Mouse (Mus musculus): ENCODE data around the gene Btbd9. TPM values are rescaled to one million over a fixed set of nuclear protein-coding genes. Genes with fewer than 3 reads are reported as not detected.

The Btbd9 gene
- polyA plus RNA-seq, 1 experiment from 2014 or later, result 41.1 TPM

DNA sequence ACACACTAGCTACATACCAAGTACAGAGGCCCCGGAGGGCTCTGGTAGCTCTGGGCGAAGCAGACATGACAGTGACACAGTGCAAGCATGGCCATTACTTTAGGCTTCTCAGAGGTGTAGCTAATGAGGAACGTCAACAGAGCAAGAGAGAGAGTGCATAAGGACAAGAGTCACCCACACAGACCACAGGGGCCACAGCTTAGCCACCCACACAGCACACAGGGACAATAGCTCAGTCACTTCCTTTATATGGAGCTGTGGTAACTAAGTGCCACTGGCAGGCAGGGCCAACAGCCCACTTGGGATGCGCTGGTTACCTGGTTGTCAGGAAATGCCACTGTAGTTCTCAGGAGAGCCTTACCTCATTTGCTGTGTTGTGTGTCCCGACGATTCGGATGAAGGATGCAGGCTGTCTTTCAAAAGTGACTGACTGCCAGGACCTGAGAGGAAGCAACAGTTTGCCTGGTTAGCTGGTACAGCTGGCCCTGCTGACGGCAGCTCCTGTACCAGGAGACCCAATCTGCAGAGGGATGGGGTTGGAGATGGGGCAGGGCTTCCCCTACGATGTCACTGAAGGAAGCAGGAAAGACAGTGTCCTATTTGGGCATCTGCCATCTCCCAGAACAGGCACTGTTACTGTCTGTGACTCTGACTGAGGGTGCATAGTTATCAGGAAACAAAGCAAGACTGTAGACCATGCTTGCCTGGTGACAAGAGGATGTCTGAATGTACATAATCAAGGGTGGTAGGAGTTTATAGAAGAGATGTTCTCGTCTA, 347.7 kb downstream of the Btbd9 start:
- peaks cover 10% of the 10 kb centered on the region for H3K4me1 ChIP-seq (ENCODE audit: control insufficient read depth, insufficient read depth, low read length)
- no peak for ATAC-seq (ENCODE audit: insufficient number of reproducible peaks, low FRiP score, low TSS enrichment, low read depth)
- 90% methylated on average over 10 of the region's 10 CpGs for WGBS

DNA sequence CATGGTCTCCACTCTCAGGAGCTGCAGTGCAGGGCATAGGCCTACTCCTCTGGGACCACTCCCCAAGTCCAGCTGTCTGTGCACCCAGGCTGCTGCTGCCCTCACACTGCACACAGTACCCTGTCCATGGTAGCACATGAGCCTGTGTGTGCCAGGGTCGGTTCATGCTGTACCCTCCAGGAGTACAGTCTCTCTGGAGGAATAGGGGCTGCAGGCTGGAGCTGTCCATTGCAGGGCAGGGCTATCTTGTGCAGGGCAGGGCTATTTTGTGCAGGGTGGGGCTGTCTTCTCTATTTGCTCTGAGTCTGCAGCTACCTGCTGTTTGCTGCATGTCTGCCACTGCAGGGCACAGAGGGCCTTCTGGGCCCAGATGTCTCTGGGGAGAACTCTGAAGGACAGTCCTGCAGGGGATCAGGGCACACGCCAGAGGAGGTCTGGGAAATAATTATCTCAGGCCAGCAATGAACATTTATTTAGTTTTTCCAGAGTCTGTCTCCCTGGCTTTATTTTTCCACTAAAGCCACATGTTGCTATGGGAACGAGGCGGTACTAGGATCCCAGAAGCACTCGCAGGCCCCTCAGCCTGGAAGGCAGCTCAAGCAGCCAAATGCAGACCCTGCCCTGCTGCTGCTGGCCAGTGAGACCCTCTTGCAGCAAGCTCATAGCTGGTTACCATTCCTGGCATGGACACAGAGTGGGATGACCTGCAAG, 351.1 kb downstream of the Btbd9 start:
- Histone ChIP-seq H3K9me3 (ENCODE audit: control insufficient read depth, low read length) (no peaks in the 10 kb centered on the region), H3K4me2 (ENCODE audit: low read depth, severe bottlenecking) (no peak overlapping the region), H3K9ac (ENCODE audit: low read length) (no peak overlapping the region), H3K27me3 (ENCODE audit: control insufficient read depth, insufficient read depth, low read length) (no peaks in the 10 kb centered on the region), H3K36me3 (ENCODE audit: control insufficient read depth, insufficient read depth, low read length) (no peaks in the 10 kb centered on the region), H3K4me3 (ENCODE audit: low read depth, low read length) (no peak overlapping the region), H3K4me1 (ENCODE audit: control insufficient read depth, insufficient read depth, low read length) (peaks cover 13% of the 10 kb centered on the region), H3K27ac (replicated peaks; ENCODE audit: low read depth, low read length) (no peak overlapping the region)
- WGBS, result 61% methylated on average over 5 of the region's 5 CpGs
- ATAC-seq (ENCODE audit: insufficient number of reproducible peaks, low FRiP score, low TSS enrichment, low read depth) (no peak), DNase-seq (ENCODE audit: low spot score) (no peak)

More for the DNA sequence above, 347.7 kb downstream of the Btbd9 start:
- DNase-seq (ENCODE audit: low spot score), result no peak
- no peak overlapping the region for H3K4me3 ChIP-seq (ENCODE audit: low read depth, low read length)
- H3K9me3 ChIP-seq (ENCODE audit: control insufficient read depth, low read length), result no peaks in the 10 kb centered on the region
- H3K27ac ChIP-seq (replicated peaks; ENCODE audit: low read depth, low read length), result no peak overlapping the region
- no peak overlapping the region for H3K9ac ChIP-seq (ENCODE audit: low read length)
- H3K4me2 ChIP-seq (ENCODE audit: low read depth, severe bottlenecking), result no peak overlapping the region
- no peaks in the 10 kb centered on the region for H3K27me3 ChIP-seq (ENCODE audit: control insufficient read depth, insufficient read depth, low read length)
- no peaks in the 10 kb centered on the region for H3K36me3 ChIP-seq (ENCODE audit: control insufficient read depth, insufficient read depth, low read length)

GRCm38 (mm10) chr17:30222837-30223236, 353.5 kb downstream of the Btbd9 start:
- Histone ChIP-seq H3K36me3 (ENCODE audit: control insufficient read depth, insufficient read depth, low read length) (peaks cover 5% of the 10 kb centered on the region; the same call in 1 of the 2 replicates), H3K4me2 (ENCODE audit: low read depth, severe bottlenecking) (no peak overlapping the region), H3K4me3 (ENCODE audit: low read depth, low read length) (no peak overlapping the region), H3K27ac (replicated peaks; ENCODE audit: low read depth, low read length) (no peak overlapping the region), H3K4me1 (ENCODE audit: control insufficient read depth, insufficient read depth, low read length) (peaks cover 13% of the 10 kb centered on the region), H3K9ac (ENCODE audit: low read length) (no peak overlapping the region), H3K9me3 (ENCODE audit: control insufficient read depth, low read length) (no peaks in the 10 kb centered on the region), H3K27me3 (ENCODE audit: control insufficient read depth, insufficient read depth, low read length) (no peaks in the 10 kb centered on the region)
- ATAC-seq (ENCODE audit: insufficient number of reproducible peaks, low FRiP score, low TSS enrichment, low read depth) (no peak), DNase-seq (ENCODE audit: low spot score) (no peak)
- WGBS, result 76% methylated on average over 12 of the region's 12 CpGs

DNA sequence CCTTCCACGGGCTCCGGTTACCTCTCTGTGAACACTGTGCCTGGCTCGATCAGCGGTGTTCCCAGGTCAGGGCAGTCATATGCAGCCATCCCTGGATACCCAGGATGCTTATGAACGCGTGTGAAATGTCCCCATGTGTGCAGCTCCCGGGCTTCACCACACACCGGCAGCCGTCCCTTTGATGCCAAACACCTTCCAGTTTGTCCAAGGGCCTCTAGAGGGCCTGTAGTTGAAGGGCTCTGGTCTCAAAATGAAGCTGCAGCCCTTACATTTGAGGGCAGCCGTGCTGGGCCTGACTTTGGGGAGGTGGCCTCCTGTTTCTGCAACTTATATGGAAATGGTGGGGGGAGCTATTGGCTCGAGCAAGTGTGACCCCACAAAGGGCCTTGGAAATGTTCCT, 353.9 kb downstream of the Btbd9 start:
- WGBS, result 68% methylated on average over 11 of the region's 11 CpGs
- H3K4me3 ChIP-seq (ENCODE audit: low read depth, low read length), result no peak overlapping the region
- no peak for ATAC-seq (ENCODE audit: insufficient number of reproducible peaks, low FRiP score, low TSS enrichment, low read depth)
- no peak overlapping the region for H3K4me2 ChIP-seq (ENCODE audit: low read depth, severe bottlenecking)
- no peaks in the 10 kb centered on the region for H3K9me3 ChIP-seq (ENCODE audit: control insufficient read depth, low read length)
- no peak overlapping the region for H3K9ac ChIP-seq (ENCODE audit: low read length)
- peaks cover 13% of the 10 kb centered on the region for H3K4me1 ChIP-seq (ENCODE audit: control insufficient read depth, insufficient read depth, low read length)
- no peak for DNase-seq (ENCODE audit: low spot score)
- H3K27me3 ChIP-seq (ENCODE audit: control insufficient read depth, insufficient read depth, low read length), result no peaks in the 10 kb centered on the region
- peaks cover 5% of the 10 kb centered on the region; the same call in 1 of the 2 replicates for H3K36me3 ChIP-seq (ENCODE audit: control insufficient read depth, insufficient read depth, low read length)
- no peak overlapping the region for H3K27ac ChIP-seq (replicated peaks; ENCODE audit: low read depth, low read length)

GRCm38 (mm10) chr17:30221677-30222076, 354.6 kb downstream of the Btbd9 start:
- Histone ChIP-seq H3K4me2 (ENCODE audit: low read depth, severe bottlenecking) (no peak overlapping the region), H3K27me3 (ENCODE audit: control insufficient read depth, insufficient read depth, low read length) (no peaks in the 10 kb centered on the region), H3K9me3 (ENCODE audit: control insufficient read depth, low read length) (no peaks in the 10 kb centered on the region), H3K4me1 (ENCODE audit: control insufficient read depth, insufficient read depth, low read length) (peaks cover 13% of the 10 kb centered on the region), H3K27ac (replicated peaks; ENCODE audit: low read depth, low read length) (peak overlapping the region; percentile 21; the same call in 1 of the 2 replicates), H3K36me3 (ENCODE audit: control insufficient read depth, insufficient read depth, low read length) (peaks cover 5% of the 10 kb centered on the region; the same call in 1 of the 2 replicates), H3K4me3 (ENCODE audit: low read depth, low read length) (no peak overlapping the region), H3K9ac (ENCODE audit: low read length) (no peak overlapping the region)
- ATAC-seq (ENCODE audit: insufficient number of reproducible peaks, low FRiP score, low TSS enrichment, low read depth), result no peak
- 82% methylated on average over 14 of the region's 14 CpGs for WGBS
- DNase-seq (ENCODE audit: low spot score), result no peak

DNA sequence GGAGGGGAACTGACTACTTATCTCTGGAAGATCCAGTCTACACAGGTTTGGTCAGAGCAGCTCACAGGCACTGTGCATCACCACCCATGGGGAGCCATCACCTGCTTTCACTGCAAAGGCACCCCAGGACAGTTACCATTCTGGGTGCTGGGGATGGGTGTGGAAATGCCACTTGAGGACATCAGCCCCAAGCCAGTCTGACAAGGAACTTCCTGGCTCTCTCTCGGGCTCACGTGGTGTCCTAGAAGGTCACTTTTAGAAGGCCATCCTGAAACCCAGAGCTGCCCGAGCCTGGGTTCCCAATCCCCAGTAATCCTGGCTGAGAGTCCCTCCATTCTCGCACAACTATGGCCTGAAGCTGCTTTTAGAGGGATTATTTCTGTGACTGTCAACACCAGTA, 360.5 kb downstream of the Btbd9 start:
- Histone ChIP-seq H3K27me3 (ENCODE audit: control insufficient read depth, insufficient read depth, low read length) (no peaks in the 10 kb centered on the region), H3K4me3 (ENCODE audit: low read depth, low read length) (no peak overlapping the region), H3K4me1 (ENCODE audit: control insufficient read depth, insufficient read depth, low read length) (no peaks in the 10 kb centered on the region), H3K9me3 (ENCODE audit: control insufficient read depth, low read length) (no peaks in the 10 kb centered on the region), H3K4me2 (ENCODE audit: low read depth, severe bottlenecking) (no peak overlapping the region), H3K36me3 (ENCODE audit: control insufficient read depth, insufficient read depth, low read length) (peaks cover 8% of the 10 kb centered on the region), H3K9ac (ENCODE audit: low read length) (no peak overlapping the region), H3K27ac (replicated peaks; ENCODE audit: low read depth, low read length) (no peak overlapping the region)
- DNase-seq (ENCODE audit: low spot score) (no peak), ATAC-seq (ENCODE audit: insufficient number of reproducible peaks, low FRiP score, low TSS enrichment, low read depth) (no peak)
- whole genome bisulfite sequencing, result 79% methylated on average over 4 of the region's 4 CpGs

DNA sequence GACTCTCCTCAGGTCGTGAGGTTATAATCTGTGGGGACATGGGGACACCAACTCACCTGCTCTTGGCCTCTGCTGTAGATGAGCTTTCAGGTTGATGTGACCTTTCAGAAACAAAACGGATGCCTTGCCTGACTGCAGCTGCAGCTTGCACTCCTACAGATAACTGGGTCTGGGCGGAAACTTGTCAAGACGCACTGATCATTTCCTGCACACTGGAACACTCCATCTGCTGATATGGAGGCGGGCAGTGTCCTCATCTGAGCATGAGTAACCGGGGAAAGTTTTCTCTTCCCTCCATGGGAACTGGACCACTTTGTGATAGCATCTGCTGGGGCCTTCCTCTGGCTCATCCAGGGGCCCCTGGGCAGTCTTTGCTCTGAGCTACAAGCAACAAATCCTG, 361.9 kb downstream of the Btbd9 start:
- Histone ChIP-seq H3K4me3 (ENCODE audit: low read depth, low read length) (no peak overlapping the region), H3K27ac (replicated peaks; ENCODE audit: low read depth, low read length) (no peak overlapping the region), H3K9me3 (ENCODE audit: control insufficient read depth, low read length) (no peaks in the 10 kb centered on the region), H3K4me2 (ENCODE audit: low read depth, severe bottlenecking) (no peak overlapping the region), H3K27me3 (ENCODE audit: control insufficient read depth, insufficient read depth, low read length) (no peaks in the 10 kb centered on the region), H3K36me3 (ENCODE audit: control insufficient read depth, insufficient read depth, low read length) (peaks cover 11% of the 10 kb centered on the region), H3K4me1 (ENCODE audit: control insufficient read depth, insufficient read depth, low read length) (no peaks in the 10 kb centered on the region), H3K9ac (ENCODE audit: low read length) (no peak overlapping the region)
- no peak for ATAC-seq (ENCODE audit: insufficient number of reproducible peaks, low FRiP score, low TSS enrichment, low read depth)
- DNase-seq (ENCODE audit: low spot score), result no peak
- WGBS, result 88% methylated on average over 6 of the region's 6 CpGs

DNA sequence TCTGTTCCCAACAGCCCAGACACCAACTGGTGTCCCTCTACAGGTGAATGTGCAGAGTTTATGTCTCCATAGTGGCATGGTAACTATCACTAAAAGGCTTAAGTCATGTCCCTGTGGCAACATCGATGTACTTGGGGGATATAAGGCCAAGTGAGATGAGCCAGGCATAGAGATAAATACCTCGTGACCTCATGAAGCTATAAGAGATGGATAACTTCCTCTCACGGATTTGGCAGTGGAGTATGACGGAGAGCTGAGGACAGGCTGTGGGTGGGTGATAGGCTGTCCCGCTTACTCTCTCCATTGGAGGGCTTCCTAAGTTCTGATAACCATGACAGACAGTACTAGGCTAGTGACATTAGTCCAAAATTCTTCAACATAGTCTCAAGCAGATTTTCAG, 362.9 kb downstream of the Btbd9 start:
- Histone ChIP-seq H3K4me3 (ENCODE audit: low read depth, low read length) (no peak overlapping the region), H3K4me1 (ENCODE audit: control insufficient read depth, insufficient read depth, low read length) (no peaks in the 10 kb centered on the region), H3K27ac (replicated peaks; ENCODE audit: low read depth, low read length) (no peak overlapping the region), H3K9me3 (ENCODE audit: control insufficient read depth, low read length) (no peaks in the 10 kb centered on the region), H3K4me2 (ENCODE audit: low read depth, severe bottlenecking) (no peak overlapping the region), H3K9ac (ENCODE audit: low read length) (no peak overlapping the region), H3K27me3 (ENCODE audit: control insufficient read depth, insufficient read depth, low read length) (no peaks in the 10 kb centered on the region), H3K36me3 (ENCODE audit: control insufficient read depth, insufficient read depth, low read length) (peaks cover 15% of the 10 kb centered on the region)
- ATAC-seq (ENCODE audit: insufficient number of reproducible peaks, low FRiP score, low TSS enrichment, low read depth) (no peak), DNase-seq (ENCODE audit: low spot score) (no peak)
- 90% methylated on average over 5 of the region's 5 CpGs for WGBS
